Mouse (Mus musculus) liver, embryonic 14.5 days (tissue): Measurements from ENCODE around the gene Ccdc106.

ENCODE experiments used
- CTCF ChIP-seq: IDR thresholded peaks from 2 replicates; pipeline ENCODE4 v1.5.1; 2016; ENCODE audit warnings: antibody characterized with exemption, low read depth, control low read depth
- EP300 ChIP-seq: IDR thresholded peaks from 2 replicates; pipeline ENCODE4 v1.6.1; 2016; ENCODE audit warnings: antibody characterized with exemption, low read depth

DNA sequence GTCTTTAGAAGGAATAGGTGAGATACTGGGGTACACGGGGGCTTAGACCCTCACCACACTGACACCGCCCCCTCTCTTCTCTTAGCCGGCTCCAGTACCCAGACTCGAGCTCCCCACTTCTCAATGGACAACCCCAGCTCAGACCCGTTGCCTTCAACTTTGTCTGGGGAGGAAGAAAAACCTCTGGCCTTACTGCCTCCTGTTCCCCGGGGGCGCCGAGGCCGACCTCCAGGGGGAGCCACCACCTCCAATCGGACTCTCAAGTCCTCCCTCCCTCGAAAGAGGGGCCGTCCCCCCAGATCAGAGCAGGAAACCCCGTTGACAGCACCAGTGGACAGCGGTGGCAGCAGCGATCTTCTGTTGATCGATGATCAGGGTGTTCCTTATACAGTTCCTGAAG is 3.0 kb upstream of the Ccdc106 start:
- no peak for TF ChIP-seq EP300
- TF ChIP-seq CTCF = peak; percentile 38
